Mouse (Mus musculus) T-cell, adult 2 months (primary cell): ENCODE data around the gene Mtfr1l.
"Not testable (repeated sequence)": the region's sequence is repeated elsewhere in the genome, so short reads cannot be mapped to it uniquely, and the experiment has no call there.

Experiments
- DNase-seq: peaks from one replicate; pipeline ENCODE4 v3.0.0; 2022; ENCODE audit warnings: low spot score

Gene Mtfr1l

DNA sequence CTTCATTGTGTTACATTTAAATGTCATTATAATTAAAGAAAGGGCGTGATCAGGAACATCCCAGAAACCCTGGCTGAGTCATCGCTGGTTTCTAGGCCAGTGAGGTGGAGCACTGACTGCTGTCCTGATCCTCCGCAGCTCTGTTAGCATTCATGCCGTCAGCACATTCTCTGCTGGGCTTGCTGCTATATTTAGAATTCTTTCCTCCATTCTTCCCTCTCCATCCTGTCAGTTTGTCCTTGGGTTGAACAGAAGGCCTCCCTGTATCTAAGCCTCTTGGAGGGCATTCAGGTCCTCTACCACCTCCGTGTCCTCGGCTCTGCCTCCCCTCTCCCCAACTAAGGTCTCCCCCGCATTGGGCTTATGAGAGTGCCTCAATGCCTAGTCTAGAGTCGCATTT, 18.2 kb downstream of the Mtfr1l start:
- DNase-seq: no peak

- DNase-seq: no peak
Measured at GRCm38 (mm10) chr4:134515614-134516013, 19.6 kb downstream of the Mtfr1l start.

DNA sequence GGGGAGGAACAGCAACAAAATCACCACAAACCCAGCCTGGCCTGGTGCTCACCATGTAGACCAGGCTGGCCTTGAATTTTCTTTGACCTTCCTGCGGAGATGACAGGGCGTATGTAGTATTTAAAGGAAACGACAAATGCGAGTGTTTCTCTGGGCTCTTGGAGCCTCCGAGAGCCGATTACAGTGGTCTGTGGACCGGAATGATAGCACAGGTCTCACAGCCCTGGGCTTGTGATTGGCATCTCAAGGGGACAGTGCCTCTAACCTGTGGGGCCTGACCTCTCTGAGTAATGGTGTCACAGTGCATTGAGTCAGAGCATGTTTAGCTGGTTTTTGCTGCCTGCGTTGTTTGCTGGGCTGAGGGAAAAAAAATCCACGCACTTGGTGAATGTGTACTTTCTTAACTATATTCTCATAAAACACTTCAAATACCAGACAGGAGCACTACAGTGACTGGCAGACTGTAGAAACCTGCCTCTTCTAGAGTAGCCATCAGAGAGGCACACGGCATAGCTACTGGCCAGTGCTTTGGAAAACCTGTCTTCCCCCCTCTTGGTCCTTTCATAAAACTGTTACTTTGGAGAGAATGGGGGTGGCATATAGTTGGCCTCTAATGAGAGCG, 20.8 kb downstream of the Mtfr1l start:
- no peak for DNase-seq

DNA sequence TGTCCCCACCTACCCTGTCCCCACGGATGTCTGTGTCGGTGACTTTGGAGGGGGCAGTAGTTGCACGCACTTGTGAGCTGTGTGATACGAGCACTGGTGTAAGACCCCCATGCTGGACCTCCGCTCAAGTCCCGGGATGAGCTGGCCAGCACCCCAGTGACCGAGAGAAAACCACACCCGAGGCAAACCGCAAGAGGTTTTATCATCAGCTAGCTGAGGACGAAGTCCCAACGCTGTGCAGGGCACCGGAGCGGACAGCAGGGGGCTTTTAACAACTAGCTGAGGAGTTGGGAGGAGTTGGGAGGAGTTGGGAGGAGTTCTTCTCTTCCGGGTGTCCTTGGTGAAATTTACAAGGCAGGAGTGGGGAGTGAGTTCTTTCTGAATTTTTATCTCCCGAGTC, 22.4 kb downstream of the Mtfr1l start:
- DNase-seq: no peak

GRCm38 (mm10) chr4:134511730-134512129, 23.5 kb downstream of the Mtfr1l start:
- no peak for DNase-seq

GRCm38 (mm10) chr4:134510845-134511411, 24.3 kb downstream of the Mtfr1l start, which contains the start of gene Aunip:
Aunip (plus strand) TSS chr4:134510999.
- DNase-seq: peak; percentile 66

DNA sequence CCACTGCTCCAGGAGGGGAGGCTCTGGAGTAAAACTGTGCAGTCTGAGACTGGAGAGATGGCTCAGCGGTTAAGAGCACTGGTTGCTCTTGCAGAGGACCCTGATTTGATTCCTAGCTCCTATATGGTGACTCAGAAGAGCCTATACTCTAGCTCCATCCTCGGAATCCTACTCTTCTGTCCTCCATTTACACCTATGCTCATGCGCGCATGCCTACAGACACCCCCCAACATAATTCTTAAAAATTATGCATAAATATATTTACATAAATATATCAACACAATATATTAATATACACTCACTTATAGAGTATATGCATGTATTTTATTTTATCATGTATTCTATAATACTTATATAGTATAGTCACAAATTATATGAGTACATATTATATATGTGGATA, 24.8 kb downstream of the Mtfr1l start:
- no peak for DNase-seq

DNA sequence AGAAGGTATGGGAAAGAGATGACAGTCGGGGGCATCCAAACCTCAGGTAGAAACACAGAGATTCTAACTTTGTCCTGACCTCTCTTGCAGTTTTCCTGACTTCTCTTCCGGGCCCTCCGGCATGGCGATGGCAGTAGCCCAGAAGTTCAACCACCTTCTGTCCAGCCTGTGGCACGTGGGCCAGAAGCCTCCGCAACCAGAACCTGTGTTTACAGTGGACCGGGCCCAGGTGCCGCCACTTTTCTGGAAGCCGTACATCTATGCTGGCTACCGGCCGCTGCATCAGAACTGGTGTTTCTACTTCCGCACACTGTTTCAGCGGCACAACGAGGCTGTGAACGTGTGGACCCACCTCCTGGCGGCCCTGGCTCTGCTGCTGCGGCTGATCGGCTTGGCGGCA, 28.5 kb downstream of the Mtfr1l start:
- DNase-seq: no peak

DNA sequence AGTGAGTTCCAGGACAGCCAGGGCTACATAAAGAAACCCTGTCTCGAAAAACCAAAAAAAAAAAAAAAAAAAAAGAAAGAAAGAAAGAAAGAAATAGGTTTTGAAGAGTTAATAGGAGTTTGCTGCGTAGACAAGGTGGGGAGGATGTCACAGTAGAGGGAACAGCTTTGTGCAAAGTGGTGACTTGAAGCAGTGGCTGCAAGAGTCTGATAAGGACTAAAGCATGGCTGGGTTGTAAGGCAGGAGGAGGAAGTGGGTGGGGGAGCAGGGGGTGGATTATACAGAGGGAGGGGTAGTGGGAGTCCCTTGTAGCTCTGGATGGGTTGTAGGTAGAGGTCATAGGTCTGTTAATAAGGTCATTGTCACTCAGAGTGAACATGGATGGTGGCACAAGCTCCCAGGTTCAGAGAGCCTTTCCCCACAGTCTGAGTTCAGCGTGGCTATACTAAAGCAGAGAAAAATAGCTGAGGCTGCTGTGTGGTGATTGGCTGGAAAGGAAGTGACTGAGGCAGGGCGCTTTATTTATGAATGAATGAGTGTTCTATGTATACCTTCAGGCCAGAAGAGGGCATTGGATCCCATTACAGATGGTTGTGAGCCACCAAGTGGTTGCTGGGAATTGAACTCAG, 29.1 kb downstream of the Mtfr1l start:
- DNase-seq: no peak

DNA sequence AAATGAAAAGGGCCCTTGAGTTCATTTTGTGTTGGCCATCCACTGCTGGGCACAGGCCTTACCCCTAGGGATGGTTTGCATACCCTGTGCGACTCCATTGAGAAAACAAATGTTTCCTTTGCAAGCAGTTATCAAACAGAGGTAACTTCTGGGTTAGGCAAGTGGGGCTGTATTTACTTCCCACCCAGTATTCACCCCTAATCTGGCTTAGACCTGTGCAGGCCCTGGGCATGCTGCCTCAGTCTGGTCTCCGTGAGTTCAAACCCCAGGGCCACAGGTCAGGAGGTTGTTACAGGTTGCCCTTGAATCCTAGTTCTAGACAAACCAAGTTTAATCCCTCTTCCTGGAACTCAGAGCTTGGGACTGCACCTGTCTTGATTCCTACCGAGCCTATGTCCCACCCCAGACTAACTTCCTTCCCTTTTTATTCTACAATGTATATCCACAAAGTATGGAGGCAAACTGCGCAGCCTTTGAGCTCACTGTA, 29.8 kb downstream of the Mtfr1l start:
- no peak for DNase-seq

GRCm38 (mm10) chr4:134503686-134504357, 31.4 kb downstream of the Mtfr1l start:
- no peak for DNase-seq

GRCm38 (mm10) chr4:134501095-134501494, 34.1 kb downstream of the Mtfr1l start:
- no peak for DNase-seq

- not testable (repeated sequence) for DNase-seq
Measured at GRCm38 (mm10) chr4:134498983-134499382, 36.2 kb downstream of the Mtfr1l start.

- no peak for DNase-seq
Measured at GRCm38 (mm10) chr4:134497986-134498731, 37.0 kb downstream of the Mtfr1l start.

DNA sequence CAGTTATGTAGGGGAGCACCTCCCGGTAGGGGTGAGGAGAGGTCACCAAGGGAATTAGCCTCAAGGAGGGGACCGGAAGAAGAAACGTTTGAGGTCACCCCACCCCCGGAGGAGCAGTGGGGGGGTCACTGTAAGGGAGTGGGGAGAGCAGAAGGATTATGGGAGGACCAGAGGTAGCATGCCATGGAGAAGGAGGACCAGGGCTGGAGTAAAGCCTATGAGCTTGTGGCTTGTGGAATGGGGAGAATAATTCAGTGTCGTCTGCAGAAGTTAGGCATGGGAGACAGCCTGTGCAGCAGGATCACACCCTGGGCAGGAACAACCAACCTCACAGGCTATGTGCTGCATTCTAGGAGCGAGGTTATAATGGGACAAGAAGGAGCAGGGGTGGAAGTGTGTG, 38.0 kb downstream of the Mtfr1l start:
- no peak for DNase-seq

DNA sequence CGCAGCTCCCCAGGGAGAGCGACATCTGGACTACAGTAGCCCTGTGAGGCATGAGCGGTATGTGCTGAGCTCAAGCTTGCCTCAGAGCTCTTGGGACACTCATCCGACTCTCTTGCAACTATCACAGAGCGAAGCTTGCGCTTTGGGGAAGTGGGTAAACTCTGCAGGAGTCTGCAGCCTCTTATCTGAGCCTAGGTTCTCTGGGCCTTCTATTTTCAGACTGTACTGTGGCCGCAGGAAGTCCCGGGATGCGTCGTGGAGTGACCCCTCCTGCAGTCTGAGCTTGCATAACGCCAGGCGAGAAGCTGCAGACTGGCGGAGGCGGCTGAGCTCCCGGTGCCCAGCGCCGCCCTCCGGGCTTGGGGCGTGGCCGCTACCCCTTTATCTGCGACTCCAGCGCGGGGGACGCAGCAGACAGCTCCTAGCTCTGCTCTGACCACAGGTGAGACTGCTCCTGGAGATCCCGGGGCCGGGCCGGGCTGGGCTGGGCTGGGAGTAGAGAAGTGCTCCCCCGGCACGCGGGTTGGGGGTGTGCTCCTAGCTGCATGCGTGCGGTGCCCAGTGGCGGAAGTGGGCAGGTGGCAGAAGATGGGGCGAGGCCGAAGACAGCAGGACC, 38.5 kb downstream of the Mtfr1l start, which contains the start of gene Paqr7:
TSS of gene Paqr7 (plus strand) at position 103 of the 616 bp plus-strand sequence.
- DNase-seq: peak; percentile 38

GRCm38 (mm10) chr4:134495546-134495923, 39.7 kb downstream of the Mtfr1l start:
- DNase-seq: no peak

GRCm38 (mm10) chr4:134494780-134495545, 40.2 kb downstream of the Mtfr1l start:
- DNase-seq: peak; percentile 96

DNA sequence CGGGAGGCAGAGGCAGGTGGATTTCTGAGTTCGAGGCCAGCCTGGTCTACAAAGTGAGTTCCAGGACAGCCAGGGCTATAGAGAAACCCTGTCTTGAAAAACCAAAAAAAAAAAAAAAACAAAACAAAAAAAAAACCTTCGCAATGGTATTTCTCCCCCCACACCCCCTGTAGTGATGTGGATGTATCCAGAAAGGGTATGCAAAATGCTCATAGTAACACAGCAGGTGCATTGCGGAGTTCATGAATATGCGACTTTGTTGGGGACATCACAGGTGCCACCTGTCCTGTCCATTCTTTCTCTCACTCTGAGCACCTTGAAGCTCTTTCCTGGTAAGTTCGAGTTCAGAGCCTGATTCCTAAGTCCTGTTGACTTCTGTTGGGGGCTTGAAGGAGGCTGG, 41.0 kb downstream of the Mtfr1l start:
- not testable (repeated sequence) for DNase-seq

GRCm38 (mm10) chr4:134491716-134492115, 43.5 kb downstream of the Mtfr1l start:
- no peak for DNase-seq
